Mouse (Mus musculus): ENCODE data around the gene Cep112. TPM values are rescaled to one million over a fixed set of nuclear protein-coding genes. Genes with fewer than 3 reads are reported as not detected.

Gene Cep112
- polyA plus RNA-seq, 1 experiment from 2014 or later: 1.4 TPM

DNA sequence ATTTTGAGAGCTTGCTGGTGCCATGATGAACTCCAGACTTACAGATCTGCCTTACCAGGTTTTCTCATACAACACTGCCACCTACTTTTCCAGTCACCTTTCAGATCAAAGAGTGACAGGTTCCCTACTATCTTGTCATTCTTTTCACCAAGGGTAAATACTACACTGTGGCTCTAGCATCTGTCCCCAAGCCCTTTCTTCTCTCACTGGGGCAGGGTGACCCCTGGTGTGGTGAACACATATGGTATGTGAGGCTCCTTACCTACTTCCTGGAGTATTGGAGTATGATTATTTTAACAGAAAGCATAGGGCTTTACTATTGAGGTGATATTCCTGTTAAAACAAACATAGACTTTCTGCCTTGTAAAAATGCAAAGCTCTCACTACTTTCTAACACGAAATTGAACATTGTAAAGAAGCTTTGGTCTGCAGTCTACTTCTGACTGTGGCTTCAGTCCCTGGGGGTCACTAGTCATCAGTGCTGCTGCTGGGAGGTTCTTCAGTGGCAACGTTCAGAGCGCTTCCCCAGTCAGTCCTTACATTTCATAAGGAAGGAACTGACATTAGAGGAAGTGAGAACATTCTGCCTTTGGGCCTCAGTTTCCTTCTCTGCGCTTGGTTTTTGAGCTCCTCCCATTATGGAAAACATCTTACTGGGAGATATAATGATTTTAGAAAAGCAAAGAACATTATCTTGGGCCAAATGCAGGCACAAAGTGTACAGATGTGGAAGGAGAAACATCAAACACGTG, 168.4 kb downstream of the Cep112 start:
- no peak for DNase-seq (ENCODE audit: low spot score)

DNA sequence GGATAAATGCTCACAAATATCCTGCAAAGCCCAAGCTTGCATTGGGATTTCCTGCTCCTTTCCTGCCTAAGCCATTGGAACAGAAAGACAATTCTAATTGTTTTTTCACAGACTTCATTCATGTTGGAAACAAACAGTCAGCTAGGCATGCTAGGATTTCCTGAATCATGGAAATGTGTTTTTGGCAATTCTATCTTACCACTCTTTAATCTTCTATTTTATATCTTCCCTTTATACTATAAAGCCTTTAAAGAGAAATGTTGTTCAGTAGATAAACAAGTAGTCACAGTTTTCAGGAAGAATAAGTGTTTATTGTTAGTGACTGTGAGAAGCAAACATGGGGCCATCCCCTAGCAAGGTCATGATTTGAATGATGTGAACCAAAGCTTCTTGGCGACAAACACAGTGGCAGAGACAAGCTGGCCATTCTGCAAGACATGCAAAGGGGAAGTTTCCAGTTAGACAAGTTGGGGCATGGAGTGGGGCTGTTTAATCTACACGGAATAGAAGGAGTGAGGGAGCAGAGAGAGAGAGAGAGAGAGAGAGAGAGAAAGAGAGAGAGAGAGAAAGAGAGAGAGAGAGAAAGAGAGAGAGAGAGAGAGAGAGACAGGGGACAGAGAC, 169.1 kb downstream of the Cep112 start:
- no peak for DNase-seq (ENCODE audit: low spot score)

DNA sequence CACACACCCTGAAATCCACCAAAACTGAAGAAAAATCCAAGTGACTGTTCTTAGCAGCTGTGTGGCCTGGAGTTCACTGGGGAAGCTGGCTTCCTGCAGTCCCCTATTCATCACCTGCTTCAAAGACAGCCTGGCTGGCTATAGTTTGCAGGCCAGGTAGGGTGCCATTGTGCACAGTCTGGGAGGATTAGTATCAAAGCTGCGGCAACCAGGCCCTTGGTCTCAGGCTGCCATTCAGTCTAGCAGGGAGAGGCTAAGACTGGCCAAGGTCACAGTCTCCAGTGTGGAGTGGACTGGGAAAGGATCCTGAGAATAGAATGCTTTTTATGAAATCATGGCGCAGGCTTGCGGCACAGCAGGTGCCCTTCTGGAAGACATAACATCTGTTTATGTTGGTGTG, 180.3 kb downstream of the Cep112 start:
- DNase-seq (ENCODE audit: low spot score): no peak

DNA sequence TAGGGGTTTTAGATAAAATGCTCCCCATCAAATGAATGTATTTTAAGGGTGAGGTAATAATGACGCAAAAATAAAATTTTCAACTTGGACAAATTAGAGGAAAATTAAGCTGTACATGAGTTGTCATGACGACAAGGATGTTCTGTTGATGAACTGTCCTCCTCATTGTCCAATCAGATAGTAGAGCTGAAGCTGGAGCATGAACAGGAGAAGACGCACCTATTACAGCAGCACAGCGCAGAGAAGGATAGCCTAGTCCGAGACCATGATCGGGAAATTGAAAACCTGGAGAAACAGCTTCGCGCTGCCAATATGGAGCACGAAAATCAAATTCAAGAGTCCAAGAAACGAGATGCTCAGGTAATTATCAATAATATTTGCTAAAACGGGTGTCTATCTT, 181.0 kb downstream of the Cep112 start:
- DNase-seq (ENCODE audit: low spot score): no peak

DNA sequence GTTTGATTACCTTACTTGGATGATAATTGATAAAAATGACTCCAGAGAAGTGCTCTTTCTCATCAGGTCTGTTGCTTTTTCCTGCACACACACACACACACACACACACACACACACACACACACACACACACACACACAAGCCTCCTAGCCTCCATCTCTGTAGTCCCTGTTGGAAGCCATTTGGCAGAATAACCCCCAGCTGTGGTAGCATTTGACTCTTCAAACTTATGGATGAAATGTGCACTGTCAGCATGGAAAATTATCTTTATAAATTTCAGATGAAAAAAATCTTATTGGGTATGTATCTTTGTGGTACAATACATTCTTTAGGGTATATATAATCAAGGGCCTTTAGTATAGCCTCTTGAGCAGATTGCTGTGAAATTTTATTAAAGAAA, 181.8 kb downstream of the Cep112 start:
- DNase-seq (ENCODE audit: low spot score): no peak

DNA sequence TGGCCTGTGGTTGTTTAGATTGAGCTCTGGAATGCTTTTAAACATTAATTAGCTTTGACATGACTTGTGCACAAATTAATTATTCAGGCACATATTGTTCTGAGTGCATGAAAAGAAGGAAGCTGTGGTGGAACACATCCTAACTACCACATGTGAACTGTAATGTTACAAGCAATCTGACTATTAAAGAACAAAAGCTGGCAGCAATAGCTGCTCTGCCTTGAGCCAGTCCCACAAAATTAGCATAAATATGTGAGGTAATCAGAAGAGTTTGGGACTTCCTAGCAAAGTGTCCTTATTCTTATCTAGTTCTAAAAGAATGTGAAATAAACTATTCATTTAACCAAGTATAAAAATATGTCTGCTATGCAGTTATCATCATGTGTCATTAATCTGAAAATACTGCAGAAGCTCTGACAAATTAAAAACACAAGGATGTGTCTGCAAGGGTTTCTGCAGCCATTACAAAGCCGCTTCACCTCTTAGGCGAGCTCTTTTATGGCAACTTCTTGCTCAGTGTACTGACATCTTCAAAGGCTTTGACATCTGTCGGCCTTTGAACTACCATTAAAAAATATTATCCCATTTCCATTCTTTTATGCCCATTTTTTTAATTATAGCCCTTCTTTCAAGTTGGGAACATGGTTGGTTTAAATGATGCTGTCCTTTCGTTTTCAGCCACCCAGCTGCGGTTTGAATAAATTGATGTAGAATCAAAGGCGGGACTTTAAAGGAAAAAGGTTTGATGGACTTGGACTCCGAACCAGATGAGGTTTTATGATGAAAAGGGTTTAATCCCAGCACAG, 195.8 kb downstream of the Cep112 start:
- no peak for DNase-seq (ENCODE audit: low spot score)

DNA sequence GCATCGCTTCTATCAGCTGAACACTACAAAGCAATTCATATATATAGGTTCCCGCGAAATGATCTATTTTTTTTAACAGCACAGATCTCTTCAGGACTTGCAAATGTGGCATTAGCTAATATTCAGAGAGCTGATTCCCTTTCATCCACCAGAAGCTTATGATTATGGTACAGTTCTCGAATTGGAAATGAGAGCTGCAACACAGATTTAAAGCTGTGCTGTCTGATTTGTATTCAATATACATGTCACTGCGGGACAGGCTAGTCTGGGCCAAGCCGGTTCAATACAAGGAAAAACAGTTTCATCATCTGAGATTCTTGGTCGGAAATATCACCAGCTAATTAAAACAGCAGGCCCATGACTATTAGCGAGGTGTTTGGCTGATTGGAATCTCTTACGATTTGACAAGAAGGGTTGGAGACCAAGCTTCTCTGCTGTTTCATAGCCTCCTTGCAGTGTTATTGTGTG, 196.5 kb downstream of the Cep112 start:
- DNase-seq (ENCODE audit: low spot score): no peak

DNA sequence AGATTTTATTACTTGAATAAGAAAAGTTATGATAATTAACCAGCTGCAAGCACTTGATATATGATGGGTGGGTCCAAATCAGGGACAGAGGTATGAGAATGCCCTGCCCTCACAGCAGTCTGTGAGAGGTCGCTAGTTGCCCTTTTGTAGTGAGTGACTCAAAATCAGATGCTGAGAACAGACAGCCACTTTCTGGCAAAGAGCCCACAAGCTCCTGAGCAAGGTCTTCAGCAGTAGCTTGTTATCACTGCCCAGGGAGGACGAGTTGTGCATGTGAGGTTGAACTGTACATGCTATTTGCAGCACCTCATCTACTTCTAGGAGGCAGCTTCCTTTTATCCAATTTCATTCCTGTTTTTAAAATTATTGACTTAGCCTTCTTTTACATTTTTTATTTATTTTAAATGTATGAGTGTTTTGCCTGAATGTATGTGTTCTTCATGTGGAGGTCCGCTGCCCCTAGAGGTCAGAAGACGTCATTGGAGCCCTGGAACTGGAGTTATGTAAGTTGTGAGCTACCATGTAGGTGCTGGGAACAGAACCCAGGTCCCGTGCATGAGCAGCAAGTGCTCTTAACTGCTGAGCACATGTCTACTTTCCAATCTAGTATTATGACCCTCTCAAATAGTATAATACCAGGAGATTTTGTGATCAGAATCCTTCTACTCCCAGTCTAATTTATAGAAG, 200.7 kb downstream of the Cep112 start:
- no peak for DNase-seq (ENCODE audit: low spot score)

DNA sequence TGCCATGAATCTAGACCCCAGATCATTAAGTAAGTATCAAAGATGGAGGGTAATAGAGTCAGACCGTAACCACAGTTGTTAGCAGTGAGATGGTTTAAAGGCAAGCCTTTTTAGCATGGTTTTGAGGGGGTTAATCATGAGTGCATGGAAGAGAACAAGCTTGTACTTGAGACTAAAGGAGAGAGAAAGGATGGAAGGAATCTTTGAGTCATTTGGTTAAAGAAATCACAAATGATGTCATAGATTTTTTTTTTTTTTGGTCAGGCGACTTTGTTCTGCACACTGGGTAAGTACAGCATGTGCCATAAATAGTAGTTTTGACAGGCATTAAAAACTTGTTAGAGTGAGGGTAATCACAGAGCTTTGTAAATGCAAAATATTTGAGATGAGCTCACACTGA, 212.8 kb downstream of the Cep112 start:
- DNase-seq (ENCODE audit: low spot score): no peak

DNA sequence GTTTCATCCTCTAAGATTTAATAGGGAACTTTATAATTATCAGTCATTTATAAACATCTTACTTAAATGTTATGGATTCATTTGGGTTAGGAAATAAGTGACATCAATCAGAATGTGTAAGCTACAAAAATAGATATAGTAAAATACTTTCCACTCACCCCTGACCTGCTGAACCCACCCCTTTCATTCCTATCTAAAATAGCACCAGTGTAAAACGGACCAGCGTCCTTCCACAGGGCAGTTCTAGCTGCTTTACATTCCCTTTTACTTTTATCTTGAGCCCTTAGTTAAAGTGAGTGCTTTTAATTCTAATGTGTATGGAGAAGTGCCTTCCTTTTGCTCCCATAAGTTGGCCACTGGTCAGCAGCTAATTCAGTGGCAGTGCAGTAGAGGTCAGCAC, 230.6 kb downstream of the Cep112 start:
- DNase-seq (ENCODE audit: low spot score): no peak

DNA sequence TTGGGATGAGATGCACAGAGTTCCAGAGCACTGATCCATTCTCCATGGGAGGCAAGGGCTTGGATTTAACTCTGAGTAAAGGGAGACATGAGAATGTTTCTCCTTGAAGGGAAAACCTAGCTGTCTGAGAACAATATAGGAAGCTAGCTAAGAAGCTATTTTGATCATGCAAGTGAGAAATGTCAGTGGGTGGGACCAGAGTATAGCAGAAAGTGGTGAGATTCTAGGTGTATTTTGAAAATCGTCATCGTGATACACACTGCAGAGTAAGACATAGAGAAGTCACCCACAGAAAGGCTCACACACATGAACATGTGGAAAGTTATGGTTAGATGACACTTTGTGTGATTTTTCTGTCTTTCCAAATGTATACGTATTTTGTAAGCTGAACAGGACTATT, 257.0 kb downstream of the Cep112 start:
- DNase-seq (ENCODE audit: low spot score): no peak

DNA sequence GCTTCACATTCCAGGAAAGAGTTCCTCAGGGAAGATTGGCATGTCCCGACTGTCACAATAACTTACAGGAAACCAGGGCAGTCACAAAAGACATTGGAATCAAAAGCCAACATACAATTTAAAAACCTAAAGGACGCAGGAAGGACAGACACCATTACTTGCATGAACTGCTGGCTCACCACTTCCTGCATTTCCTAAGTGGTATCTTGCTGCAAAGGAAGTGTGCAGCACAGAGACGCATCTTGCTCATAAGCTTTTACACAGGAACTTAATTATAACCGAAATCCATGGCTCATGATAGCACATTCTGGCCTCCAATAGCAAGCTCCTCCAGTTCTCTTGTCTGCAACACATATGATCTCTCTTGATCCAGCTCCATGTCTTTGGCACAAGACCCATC, 271.6 kb downstream of the Cep112 start:
- DNase-seq (ENCODE audit: low spot score): peak; percentile 7

DNA sequence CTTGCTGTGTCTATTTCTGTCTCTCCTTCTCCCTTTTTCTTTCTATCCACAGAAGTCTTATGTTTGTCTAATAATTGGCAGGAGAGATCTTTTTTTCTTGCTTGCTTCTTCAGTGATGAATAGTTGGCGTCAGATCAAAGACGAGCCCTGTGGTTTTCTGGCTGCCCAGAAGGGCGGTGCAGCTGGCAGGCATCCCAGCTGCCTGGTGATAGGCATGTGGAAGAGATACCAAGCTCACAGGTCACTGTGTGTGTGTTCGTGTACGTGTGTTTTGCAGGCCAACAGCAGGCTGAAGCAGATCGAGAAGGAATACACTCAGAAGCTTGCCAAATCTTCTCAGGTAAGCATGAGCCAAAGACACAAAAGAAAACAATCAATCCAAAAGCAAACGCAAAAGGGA, 327.3 kb downstream of the Cep112 start:
- DNase-seq (ENCODE audit: low spot score): peak; percentile 21

DNA sequence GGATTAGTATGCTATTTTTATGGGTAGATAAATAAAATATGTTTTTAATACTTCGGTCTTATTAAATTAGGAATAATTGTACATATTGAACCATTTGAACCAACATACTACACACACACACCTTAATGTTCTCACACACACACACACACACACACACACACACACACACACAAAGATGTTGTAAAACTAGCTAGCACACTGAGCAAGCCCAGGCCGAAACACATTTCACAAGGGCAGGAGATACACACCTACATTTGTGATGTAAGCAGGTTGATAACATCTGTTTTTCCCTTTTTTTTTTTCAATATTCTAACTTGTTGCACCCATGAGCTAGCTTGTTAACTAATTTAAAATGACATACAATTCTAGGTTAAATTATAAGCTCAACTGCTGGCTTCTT, 327.8 kb downstream of the Cep112 start:
- no peak for DNase-seq (ENCODE audit: low spot score)

DNA sequence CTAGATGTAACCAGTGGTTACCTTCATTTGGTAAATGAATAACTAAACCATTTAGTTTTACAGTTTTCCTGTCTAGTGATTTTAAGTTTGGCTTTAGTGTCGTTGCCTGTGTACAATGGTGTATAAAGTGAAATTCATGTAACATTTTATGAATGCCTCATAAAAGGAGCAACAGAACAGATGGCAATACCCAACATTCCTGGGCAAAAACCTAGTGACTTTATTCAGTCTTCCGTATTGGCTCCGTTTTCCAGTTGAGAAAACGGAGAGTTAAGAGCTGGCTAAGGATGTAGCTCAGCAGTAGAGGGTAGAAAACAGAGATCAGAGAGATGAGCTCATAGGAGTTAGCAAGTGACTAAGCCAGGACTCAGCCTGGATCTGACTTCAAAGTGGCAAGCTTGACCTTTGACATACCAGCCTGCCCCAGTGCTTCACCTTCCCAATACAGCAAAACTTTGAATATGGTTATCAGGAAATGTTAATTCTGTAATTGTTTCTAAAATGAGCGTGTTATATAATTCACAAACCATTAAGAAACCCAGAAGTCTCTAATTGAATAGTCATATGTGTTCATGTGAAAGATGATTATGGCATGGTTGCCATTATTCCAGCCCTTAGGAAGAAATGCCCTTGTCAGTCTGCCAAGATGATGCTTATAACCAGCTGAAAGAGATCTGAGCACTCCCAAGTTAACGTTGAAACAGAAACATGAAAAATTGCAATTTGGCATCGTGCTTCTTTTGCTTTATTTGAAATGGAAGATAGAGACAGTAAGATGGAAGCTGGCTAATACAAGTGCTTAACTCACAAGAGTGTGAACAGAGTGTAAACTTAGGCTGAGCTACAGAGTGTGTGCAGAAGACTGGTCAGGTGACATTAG, 328.6 kb downstream of the Cep112 start:
- no peak for DNase-seq (ENCODE audit: low spot score)

DNA sequence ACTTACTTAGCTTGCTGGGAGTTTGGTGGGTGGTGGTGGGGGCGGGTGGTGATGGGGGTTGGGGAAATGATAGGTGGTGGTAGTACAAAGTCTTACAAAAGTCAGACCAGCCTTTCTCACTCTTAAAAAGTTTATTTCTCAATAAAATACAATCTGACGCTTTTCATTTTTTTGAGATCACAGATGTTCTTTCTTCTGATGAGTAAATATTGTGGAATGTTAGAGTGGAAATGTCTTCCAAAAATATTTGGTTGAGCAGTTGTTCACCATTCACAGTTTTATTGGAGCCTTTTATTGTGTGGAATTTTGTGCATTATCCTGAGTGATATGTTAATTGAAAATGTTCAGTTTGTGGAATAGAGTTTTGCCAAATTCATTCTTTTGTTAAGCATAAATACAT, 332.2 kb downstream of the Cep112 start:
- no peak for DNase-seq (ENCODE audit: low spot score)

DNA sequence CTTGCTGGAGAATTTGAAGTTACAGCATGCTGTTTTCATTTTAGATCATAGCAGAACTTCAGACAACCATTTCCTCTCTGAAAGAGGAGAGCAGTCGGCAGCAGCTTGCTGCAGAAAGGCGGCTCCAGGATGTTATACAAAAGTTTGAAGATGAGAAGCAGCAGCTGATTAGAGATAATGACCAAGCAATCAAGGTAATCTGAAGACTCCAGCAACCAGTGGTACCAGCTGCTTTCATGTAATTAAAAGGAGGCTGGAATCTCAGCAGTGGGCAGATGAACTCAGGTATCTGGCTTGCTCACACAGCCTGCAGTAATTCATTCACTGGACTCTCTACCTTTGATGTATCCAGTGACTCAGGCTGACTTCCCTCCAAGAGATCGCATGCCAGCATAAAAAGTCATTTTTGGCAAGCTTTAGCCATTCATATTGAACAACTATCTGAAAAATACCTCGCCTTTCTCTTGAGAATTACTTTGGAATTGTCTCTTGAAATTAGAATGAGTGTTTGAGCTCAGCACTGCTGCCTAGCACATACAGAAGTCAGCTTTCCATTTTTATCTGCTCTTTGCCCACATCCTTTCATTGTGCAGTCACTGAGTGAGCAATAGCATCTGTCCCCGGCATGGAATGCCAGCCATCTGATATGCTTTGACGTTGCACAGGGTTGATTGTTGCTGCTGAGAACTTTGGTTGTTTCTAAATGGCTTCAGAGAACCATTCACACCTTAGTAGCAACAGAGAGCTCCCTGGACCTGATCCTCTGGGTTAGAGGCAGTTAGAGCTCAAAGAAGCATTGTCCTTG, 332.8 kb downstream of the Cep112 start:
- no peak for DNase-seq (ENCODE audit: low spot score)

DNA sequence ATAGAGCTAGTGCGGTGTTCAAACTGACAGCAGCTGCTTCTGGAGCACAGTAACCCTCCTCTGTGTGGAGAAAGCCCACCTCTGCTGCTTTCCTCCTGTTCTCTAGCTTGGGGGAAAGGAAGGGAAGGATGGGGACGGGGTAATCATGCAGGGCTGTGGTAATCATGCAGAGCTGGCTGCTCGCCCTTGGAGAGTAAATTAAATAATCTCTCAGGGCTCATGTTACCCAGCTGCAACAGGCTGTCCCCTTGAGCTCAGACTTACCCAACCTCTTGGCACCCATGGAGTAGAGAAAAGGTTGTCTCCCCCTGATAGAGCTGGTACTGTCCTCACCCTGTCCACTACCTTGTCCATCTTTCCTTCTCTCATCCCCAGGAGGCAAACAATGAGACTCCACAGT, 345.1 kb downstream of the Cep112 start:
- no peak for DNase-seq (ENCODE audit: low spot score)

DNA sequence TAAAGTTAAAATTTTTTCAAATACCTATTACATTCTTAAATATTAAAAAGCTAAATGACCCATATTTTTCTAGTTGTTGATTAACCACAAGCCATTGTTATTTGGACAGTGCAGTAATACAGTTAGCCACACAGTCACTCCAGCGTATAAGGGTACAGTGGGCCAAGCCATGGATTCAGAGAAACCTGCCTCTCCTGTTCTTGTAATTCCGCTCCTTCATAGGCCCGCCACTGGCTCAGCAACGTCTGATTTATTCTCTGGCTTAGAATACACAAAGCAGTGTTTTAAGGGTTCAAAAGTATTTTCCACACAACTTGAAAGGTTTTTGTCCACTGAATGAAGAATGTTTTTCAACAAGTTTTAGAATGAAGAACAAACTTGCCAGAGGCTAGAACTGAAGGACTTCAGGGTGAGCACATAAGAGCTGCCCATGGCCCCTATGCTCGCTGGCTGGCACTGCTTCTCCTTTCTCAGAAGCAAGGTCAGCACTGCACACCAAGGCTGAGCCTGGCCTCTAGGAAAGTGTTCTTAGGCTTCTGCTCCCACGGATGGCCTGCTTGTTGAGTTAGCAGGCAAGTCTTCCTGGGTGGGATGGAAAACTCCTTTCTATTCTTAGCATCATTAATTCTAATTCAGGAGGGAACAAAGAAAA, 349.2 kb downstream of the Cep112 start:
- no peak for DNase-seq (ENCODE audit: low spot score)

Measured in thymus, postnatal 0 days (tissue).